Mouse (Mus musculus): ENCODE measurements around the gene Chrne. TPM values are rescaled to one million over a fixed set of nuclear protein-coding genes. Genes with fewer than 3 reads are reported as not detected.

The Chrne gene
- polyA plus RNA-seq, 1 experiment from 2014 or later = not detected

- Histone ChIP-seq H3K9ac (no peak overlapping the region), H3K4me3 (no peak overlapping the region), H3K4me2 (no peak overlapping the region), H3K27me3 (0 out of 2 replicates have a peak, but pooled peaks cover 3% of the 10 kb centered on the region), H3K9me3 (no peaks in the 10 kb centered on the region), H3K27ac (no peak overlapping the region), H3K36me3 (peaks cover 26% of the 10 kb centered on the region), H3K4me1 (replicated peaks) (peaks cover 6% of the 10 kb centered on the region; the same call in 1 of the 2 replicates)
- 86% methylated on average over 8 of the region's 8 CpGs for WGBS
- ATAC-seq (ENCODE audit: low FRiP score) = no peak
Observed at GRCm38 (mm10) chr11:70639976-70640375, 21.0 kb upstream of the Chrne start.

GRCm38 (mm10) chr11:70638714-70639278, 19.8 kb upstream of the Chrne start, which contains the start of gene Gp1ba:
Gene Gp1ba (plus strand): TSS chr11:70639122.
- Histone ChIP-seq H3K4me2 (no peak within 1 kb of the TSS), H3K9me3 (no peaks in the 10 kb centered on the region), H3K36me3 (peaks cover 14% of the 10 kb centered on the region), H3K27ac (no peak within 1 kb of the TSS), H3K9ac (no peak within 1 kb of the TSS), H3K27me3 (0 out of 2 replicates have a peak, but pooled peaks cover 3% of the 10 kb centered on the region), H3K4me3 (no peak within 1 kb of the TSS), H3K4me1 (replicated peaks) (no peaks in the 10 kb centered on the region)
- ATAC-seq (ENCODE audit: low FRiP score) = no peak
- 58% methylated on average over 5 of the region's 5 CpGs for WGBS

GRCm38 (mm10) chr11:70638293-70638692, 19.3 kb upstream of the Chrne start:
- H3K27me3 ChIP-seq = 0 out of 2 replicates have a peak, but pooled peaks cover 3% of the 10 kb centered on the region
- no peak overlapping the region for H3K4me3 ChIP-seq
- 80% methylated on average over 1 of the region's 1 CpGs for WGBS
- ATAC-seq (ENCODE audit: low FRiP score) = no peak
- H3K4me1 ChIP-seq (replicated peaks) = no peaks in the 10 kb centered on the region
- H3K9me3 ChIP-seq = no peaks in the 10 kb centered on the region
- no peak overlapping the region for H3K4me2 ChIP-seq
- H3K36me3 ChIP-seq = peaks cover 10% of the 10 kb centered on the region
- H3K9ac ChIP-seq = no peak overlapping the region
- no peak overlapping the region for H3K27ac ChIP-seq

GRCm38 (mm10) chr11:70637764-70638163, 18.7 kb upstream of the Chrne start:
- H3K4me3 ChIP-seq = no peak overlapping the region
- WGBS = 91% methylated on average over 1 of the region's 1 CpGs
- no peak overlapping the region for H3K9ac ChIP-seq
- no peak overlapping the region for H3K4me2 ChIP-seq
- ATAC-seq (ENCODE audit: low FRiP score) = no peak
- H3K27me3 ChIP-seq = 0 out of 2 replicates have a peak, but pooled peaks cover 3% of the 10 kb centered on the region
- peaks cover 5% of the 10 kb centered on the region for H3K36me3 ChIP-seq
- H3K4me1 ChIP-seq (replicated peaks) = no peaks in the 10 kb centered on the region
- no peaks in the 10 kb centered on the region for H3K9me3 ChIP-seq
- H3K27ac ChIP-seq = no peak overlapping the region

- no peak overlapping the region for H3K4me2 ChIP-seq
- H3K4me3 ChIP-seq = no peak overlapping the region
- H3K4me1 ChIP-seq (replicated peaks) = no peaks in the 10 kb centered on the region
- H3K9ac ChIP-seq = no peak overlapping the region
- no peaks in the 10 kb centered on the region for H3K36me3 ChIP-seq
- no peak overlapping the region for H3K27ac ChIP-seq
- 84% methylated on average over 4 of the region's 4 CpGs for WGBS
- ATAC-seq (ENCODE audit: low FRiP score) = no peak
- H3K9me3 ChIP-seq = no peaks in the 10 kb centered on the region
- 0 out of 2 replicates have a peak, but pooled peaks cover 3% of the 10 kb centered on the region for H3K27me3 ChIP-seq
Observed at GRCm38 (mm10) chr11:70635601-70636000, 16.6 kb upstream of the Chrne start.

- no peak for ATAC-seq (ENCODE audit: low FRiP score)
- Histone ChIP-seq H3K9ac (no peak overlapping the region), H3K27ac (no peak overlapping the region), H3K4me3 (no peak overlapping the region), H3K4me2 (no peak overlapping the region), H3K4me1 (replicated peaks) (no peaks in the 10 kb centered on the region), H3K27me3 (no peaks in the 10 kb centered on the region), H3K9me3 (no peaks in the 10 kb centered on the region), H3K36me3 (no peaks in the 10 kb centered on the region)
- WGBS = 74% methylated on average over 7 of the region's 7 CpGs
Observed at GRCm38 (mm10) chr11:70630129-70630528, 11.1 kb upstream of the Chrne start.

- H3K27ac ChIP-seq = no peak overlapping the region
- H3K27me3 ChIP-seq = no peaks in the 10 kb centered on the region
- no peaks in the 10 kb centered on the region for H3K4me1 ChIP-seq (replicated peaks)
- no peaks in the 10 kb centered on the region for H3K36me3 ChIP-seq
- ATAC-seq (ENCODE audit: low FRiP score) = no peak
- 57% methylated on average over 5 of the region's 5 CpGs for WGBS
- no peak overlapping the region for H3K4me2 ChIP-seq
- no peaks in the 10 kb centered on the region for H3K9me3 ChIP-seq
- no peak overlapping the region for H3K9ac ChIP-seq
- no peak overlapping the region for H3K4me3 ChIP-seq
Observed at GRCm38 (mm10) chr11:70629557-70629956, 10.5 kb upstream of the Chrne start.

GRCm38 (mm10) chr11:70628431-70628830, 9.4 kb upstream of the Chrne start:
- no peak for ATAC-seq (ENCODE audit: low FRiP score)
- WGBS = 81% methylated on average over 2 of the region's 2 CpGs
- Histone ChIP-seq H3K27ac (no peak overlapping the region), H3K4me2 (no peak overlapping the region), H3K4me1 (replicated peaks) (no peaks in the 10 kb centered on the region), H3K9me3 (no peaks in the 10 kb centered on the region), H3K4me3 (no peak overlapping the region), H3K9ac (no peak overlapping the region), H3K36me3 (no peaks in the 10 kb centered on the region), H3K27me3 (no peaks in the 10 kb centered on the region)

GRCm38 (mm10) chr11:70626877-70627276, 7.9 kb upstream of the Chrne start:
- H3K4me3 ChIP-seq = no peak overlapping the region
- H3K4me2 ChIP-seq = no peak overlapping the region
- H3K4me1 ChIP-seq (replicated peaks) = no peaks in the 10 kb centered on the region
- H3K36me3 ChIP-seq = no peaks in the 10 kb centered on the region
- H3K9ac ChIP-seq = no peak overlapping the region
- 78% methylated on average over 4 of the region's 4 CpGs for WGBS
- no peak overlapping the region for H3K27ac ChIP-seq
- no peak for ATAC-seq (ENCODE audit: low FRiP score)
- no peaks in the 10 kb centered on the region for H3K27me3 ChIP-seq
- no peaks in the 10 kb centered on the region for H3K9me3 ChIP-seq

GRCm38 (mm10) chr11:70625473-70625872, 6.5 kb upstream of the Chrne start:
- Histone ChIP-seq H3K4me2 (no peak overlapping the region), H3K4me1 (replicated peaks) (no peaks in the 10 kb centered on the region), H3K27me3 (no peaks in the 10 kb centered on the region), H3K4me3 (no peak overlapping the region), H3K36me3 (no peaks in the 10 kb centered on the region), H3K9me3 (no peaks in the 10 kb centered on the region), H3K27ac (no peak overlapping the region), H3K9ac (no peak overlapping the region)
- no peak for ATAC-seq (ENCODE audit: low FRiP score)
- WGBS = 50% methylated on average over 4 of the region's 4 CpGs

- 85% methylated on average over 10 of the region's 10 CpGs for WGBS
Observed at GRCm38 (mm10) chr11:70623053-70623742, 4.2 kb upstream of the Chrne start.

GRCm38 (mm10) chr11:70621972-70622814, 3.2 kb upstream of the Chrne start:
- Histone ChIP-seq H3K4me3 (no peak overlapping the region), H3K4me2 (no peak overlapping the region), H3K4me1 (replicated peaks) (no peaks in the 10 kb centered on the region), H3K36me3 (no peaks in the 10 kb centered on the region), H3K9me3 (no peaks in the 10 kb centered on the region), H3K27me3 (no peaks in the 10 kb centered on the region), H3K9ac (peak overlapping the region; percentile 36; the same call in 1 of the 2 replicates), H3K27ac (no peak overlapping the region)
- 37% methylated on average over 7 of the region's 7 CpGs for WGBS
- ATAC-seq (ENCODE audit: low FRiP score) = no peak

More at GRCm38 (mm10) chr11:70623053-70623742, 4.2 kb upstream of the Chrne start:
- Histone ChIP-seq H3K27ac (no peak overlapping the region), H3K4me2 (no peak overlapping the region), H3K4me1 (replicated peaks) (no peaks in the 10 kb centered on the region), H3K36me3 (no peaks in the 10 kb centered on the region), H3K4me3 (no peak overlapping the region), H3K9me3 (no peaks in the 10 kb centered on the region), H3K27me3 (no peaks in the 10 kb centered on the region), H3K9ac (no peak overlapping the region)
- ATAC-seq (ENCODE audit: low FRiP score) = no peak
